Mouse (Mus musculus) cerebellum, postnatal 4 days (tissue): Measurements from ENCODE around the gene Ap3d1.
A peak's percentile ranks its signal among the peaks of the same experiment; 100 is the strongest.

Source experiments
- DNase-seq, 2 experiments: peaks; one replicate each; pipeline ENCODE4 v3.0.0; 2022; ENCODE audit warnings: low spot score in 2 of 2, mixed read lengths in 1 of 2

The Ap3d1 gene

DNA sequence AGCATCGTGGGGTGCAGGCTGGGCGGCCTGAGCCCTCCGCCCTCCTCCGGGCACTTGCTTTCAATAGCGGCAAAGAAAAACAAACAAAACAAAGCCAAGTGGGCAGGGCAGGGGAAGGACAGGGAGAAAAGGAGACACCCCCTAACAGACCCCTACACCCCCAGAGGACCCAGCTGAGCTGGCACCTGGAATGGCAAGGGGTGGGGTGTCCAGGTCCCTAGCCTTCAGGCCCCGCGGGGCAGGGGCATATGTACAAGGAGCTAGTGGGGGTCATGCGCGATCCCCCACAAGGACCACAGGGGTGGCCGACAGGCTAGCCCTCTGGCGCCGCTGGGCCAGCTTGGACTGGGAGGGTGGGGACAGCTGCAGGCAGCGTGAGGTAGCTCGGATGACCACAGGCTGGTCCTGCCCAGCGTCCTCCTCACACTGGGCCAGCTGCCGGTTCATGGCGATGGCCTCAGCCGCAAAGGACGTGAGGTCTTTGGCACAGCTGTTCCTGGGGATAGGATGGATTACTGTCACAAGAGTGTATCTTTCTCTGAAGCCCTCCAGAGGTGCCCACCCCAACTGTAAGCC, 75.1 kb downstream of the Ap3d1 start:
- DNase-seq = no peak

DNA sequence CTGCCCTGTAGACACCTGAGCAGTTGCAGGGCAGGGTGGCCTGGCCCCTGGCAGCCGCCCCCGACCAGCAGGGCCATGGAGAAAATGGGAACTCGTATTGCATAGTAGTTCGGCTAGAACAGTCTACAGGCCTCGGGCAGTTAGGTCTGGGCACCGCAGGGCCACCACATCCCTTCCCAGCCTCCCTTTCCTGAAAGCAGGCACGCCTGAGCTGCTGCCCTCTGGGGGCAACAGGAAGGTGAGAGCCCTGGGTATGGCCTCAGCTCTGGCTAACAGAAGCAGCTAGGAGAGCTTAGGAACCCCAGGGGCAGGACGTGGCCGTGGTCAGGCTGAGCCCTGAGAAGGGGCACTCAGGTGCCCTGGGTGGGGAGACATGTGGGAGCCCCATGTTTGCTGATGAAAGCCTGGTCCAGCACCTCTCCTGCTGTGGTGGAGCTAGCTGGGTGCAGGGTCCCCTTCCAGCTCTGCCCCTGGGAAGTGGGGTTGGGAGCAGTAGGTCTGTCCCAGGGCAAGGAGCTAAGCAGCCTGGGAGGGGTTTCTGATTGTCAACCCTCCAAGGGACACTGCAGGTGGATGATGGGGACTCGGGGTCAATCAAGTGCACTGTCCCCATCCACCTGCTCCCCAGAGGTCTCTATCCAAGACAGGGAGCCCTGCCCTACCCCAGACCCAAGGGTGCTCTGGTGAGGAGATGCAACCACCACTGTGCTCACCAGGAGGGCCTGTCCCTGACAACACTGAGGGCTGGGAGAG, 75.9 kb downstream of the Ap3d1 start:
- DNase-seq = no peak

DNA sequence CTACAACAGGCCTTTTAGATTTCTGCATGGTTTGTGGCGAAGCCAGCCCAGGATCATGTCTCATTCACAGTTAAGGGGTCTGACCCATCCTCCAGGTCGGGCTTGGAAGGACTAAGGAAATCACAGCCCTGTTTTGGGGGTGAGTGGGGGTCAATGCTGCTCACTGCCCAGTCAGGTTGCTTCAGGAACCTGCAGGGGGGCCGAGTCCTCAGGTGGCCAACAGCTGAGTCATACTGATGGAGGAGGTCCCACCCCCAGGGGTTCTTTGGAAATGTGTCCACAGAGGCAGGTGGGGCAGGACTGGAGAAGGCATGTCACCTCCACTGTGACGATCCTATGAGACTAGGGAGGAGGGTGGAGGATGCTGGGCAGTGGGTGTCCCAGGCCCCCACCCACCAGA, 76.6 kb downstream of the Ap3d1 start:
- no peak for DNase-seq

DNA sequence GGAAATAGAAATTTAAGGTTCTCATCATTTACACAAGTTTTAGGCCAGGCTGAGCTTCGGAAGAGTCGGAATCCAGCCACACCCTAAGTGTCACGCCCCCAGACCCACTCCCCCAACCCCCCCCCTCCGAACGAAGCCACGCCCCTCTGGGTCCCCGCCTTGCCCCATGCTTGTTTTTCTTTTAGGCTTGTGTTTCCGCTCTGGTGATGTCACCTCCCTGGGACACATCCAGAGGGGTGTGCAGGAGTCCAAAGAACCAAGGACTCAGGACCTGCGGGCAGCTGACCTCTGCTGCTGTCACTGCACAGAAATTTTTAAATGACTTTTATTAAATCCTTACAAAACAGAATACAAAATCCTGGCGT, 77.1 kb downstream of the Ap3d1 start:
- no peak for DNase-seq

DNA sequence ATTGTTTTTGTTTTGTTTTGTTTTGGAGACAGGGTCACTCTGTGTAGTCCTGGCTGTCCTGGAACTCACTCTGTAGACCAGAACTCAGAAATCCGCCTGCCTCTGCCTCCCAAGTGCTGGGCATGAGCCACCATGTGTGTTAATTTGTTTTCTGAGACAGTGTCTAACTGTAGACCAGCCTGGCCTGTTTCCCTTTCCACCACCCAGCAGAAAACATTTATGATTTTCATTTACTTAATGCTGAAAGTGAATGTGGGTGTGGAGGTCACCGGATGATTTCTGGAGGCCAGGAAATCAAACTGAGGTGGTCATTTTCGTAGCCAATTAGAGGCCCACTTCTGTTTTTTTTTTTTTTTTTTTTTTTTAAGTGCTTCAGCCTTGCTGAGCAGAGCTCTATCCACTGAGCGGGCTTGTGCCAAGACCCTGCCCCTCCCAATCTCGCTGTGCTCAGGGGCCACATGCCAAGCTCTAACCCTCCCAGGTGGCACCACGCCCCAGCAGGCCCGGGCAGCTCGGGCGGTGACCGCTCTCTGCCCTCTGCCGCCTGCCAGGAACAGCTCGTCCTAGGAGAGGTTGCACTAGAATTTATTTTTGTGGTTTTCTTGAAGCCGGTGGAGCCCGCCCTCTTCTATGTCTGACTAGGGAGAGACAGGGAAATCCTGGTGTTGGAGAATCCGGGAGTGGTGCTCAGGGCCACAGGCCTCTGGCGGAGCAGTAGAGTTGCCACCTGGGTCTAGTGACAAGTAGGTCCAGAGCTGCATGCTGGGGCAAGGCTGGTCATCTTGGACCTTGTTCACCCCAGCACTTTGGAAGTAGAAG, 77.7 kb downstream of the Ap3d1 start:
- DNase-seq = peak in 1 of 2 experiments; percentile 45

DNA sequence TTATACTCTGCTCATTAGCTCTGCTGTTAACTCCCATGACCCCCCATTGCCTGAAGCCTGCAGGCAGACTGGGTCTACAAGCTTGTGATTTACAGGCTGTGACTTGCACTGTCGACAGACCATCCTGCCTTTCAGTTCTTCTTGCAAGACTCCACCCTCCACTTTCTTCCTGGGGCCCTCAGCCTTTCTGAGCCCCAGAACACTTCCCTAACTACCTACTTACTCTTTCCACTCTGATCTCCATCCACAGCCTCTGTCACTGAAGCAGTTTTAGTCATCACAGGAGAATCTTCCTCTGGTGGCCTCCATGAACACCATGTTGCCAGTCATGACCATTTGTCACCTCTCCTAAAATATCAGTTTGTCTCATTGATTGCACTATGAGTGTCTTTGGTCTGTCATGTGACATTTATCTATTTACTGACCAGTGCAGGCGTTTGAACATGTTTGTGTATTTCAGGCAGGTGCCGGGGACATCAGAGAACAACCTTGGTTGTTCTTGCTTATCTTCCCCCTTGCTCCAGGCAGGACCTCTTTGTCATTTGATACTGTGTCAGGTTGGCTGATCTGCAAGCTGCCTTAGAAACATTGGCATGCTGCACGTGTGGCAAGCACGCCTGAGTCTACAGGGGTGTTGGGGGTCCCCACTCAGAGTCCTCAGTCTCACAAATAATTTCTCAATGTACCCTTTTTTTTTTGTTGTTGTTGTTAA, 78.4 kb downstream of the Ap3d1 start:
- DNase-seq = no peak

DNA sequence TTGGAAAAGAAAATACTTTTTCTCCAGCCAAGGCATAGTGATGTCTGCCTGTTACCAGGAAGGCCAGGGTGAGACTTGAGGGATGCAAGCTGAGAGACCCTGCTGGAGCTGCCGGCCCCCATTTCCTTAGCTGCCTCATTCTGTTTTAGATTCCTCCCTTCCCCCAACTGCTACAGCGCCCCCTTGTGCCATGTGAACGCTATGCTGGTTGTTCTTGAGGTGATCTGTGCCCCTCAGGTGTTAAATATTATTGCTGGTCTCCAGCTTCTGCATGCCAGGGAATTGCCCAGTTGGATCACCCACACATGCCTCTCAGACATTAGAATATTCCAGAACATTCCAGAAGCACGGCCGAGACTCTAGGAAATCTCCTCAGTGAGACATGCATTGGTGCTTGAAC, 80.9 kb downstream of the Ap3d1 start:
- no peak for DNase-seq

DNA sequence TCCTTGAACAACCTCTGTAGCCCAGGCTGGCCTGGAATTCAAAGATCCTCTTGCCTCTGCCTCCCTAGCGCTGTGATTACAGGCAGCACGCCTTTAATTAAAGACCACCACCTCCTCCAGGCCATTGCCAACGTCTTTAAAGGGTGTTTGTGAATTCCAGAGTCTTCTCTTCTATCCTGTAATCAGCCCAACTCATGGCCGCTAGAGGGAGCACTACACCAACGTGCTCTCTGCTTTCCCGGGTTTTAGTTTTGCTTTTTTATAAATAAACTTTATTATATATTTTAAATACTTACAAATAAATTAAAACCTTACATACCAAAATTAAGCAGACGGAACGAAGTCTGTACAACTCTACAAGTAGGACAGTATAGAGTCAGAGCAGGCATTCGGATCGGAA, 82.9 kb downstream of the Ap3d1 start:
- DNase-seq = peak; percentile 57 to 76

DNA sequence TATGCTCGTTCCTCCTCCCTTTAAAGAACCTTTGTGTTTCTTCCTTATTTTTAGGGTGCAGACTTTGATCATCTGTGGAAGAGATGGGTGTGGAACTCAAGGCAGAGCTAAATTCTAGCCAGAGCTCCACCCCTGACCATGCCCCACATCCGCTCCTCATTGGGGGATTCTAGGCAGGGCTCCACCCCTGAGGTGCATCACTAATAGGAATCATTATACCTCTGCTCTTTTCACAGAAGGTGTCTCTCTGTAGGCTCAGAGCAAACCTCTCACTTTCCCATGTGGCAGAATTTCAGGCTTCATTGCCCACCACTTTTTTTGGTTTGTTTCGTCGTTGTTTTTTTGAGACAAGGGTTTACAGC, 83.2 kb downstream of the Ap3d1 start:
- DNase-seq = no peak

DNA sequence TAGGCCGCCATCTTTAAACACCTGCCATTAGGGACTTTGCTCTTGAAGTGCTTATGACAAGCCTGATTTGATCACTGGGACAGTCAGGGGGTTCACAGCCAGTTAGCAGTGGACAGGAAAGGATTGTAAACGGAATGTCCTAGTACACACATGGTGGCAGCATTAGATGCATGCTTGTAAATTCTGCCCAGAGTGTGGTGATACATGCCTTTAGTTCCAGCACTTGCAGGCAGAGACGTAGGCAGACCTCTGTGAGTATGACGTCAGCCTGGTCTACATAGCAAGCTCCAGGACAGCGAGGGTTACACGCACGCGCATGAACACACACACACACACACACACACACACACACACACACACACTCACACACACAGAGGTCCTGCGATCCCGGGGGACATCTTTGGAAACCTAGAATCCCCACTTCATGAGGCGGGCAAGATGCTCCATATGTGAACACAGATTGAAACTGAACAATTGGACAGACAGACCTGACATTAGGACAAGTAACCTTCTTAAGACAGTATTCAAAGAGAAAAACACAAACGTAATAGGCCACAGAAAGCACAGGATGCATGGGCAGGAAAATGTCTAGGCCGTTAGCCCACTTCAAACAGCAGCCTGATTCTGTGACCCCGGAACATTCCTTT, 83.7 kb downstream of the Ap3d1 start:
- DNase-seq = no peak
